Mouse (Mus musculus) retina, adult 2 months (tissue): Measurements from ENCODE around the gene Cdk8.

Experiments used
- DNase-seq: peaks from one replicate; pipeline ENCODE4 v3.0.0-alpha.2; 2012; ENCODE audit warnings: low read depth, low spot score

Cdk8 gene

DNA sequence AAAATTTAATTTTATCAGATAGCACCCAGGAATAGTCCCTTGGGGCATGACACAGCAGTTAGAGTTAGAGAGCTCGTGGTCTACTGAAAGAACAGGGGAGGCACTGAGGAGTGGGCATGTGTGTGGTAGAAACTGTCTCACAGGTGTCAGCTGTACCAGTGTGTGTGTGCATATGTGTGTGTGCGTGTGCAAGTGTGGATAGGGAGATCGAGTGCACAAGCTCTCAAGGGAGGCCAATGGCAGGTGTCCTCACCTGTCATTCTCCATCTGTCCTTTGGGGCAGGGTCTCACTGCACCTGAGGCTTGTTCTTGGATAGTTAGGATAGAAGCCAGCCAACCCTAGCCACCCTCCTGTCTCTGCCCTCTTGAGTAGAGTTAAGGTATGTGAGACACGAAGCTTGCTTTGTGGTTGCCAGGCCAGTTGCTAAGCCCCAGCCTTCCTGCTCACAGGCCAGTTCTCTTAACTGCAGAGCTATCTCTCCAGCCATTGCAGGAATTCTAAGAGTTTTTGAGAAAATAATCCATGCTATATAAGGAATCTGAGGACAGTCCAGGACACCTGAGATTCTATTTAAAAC, 50.3 kb downstream of the Cdk8 start:
- DNase-seq, result no peak

GRCm38 (mm10) chr5:146281884-146282579, 51.0 kb downstream of the Cdk8 start:
- DNase-seq, result no peak

GRCm38 (mm10) chr5:146283899-146284298, 52.9 kb downstream of the Cdk8 start:
- no peak for DNase-seq

DNA sequence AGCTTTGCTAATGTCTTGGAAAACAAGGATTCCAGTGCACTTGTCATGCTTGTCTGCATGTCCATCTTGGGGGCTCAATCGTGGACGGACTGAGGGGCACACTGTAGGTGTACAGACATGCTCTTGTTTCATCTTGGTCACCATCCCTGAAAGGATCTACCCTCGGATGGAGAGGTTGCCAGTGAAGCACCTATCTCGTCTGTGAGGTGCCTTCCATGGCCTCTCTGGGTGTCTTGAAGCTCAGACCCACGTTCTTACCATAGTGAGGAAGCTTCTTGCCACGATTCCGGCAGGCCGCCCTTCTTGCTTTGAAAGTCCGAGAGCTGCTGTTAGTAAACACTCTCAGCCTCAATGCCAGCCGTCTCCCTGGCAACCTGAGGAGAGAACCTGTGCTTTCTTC, 56.4 kb downstream of the Cdk8 start:
- no peak for DNase-seq

GRCm38 (mm10) chr5:146288048-146288501, 57.0 kb downstream of the Cdk8 start:
- DNase-seq, result no peak

DNA sequence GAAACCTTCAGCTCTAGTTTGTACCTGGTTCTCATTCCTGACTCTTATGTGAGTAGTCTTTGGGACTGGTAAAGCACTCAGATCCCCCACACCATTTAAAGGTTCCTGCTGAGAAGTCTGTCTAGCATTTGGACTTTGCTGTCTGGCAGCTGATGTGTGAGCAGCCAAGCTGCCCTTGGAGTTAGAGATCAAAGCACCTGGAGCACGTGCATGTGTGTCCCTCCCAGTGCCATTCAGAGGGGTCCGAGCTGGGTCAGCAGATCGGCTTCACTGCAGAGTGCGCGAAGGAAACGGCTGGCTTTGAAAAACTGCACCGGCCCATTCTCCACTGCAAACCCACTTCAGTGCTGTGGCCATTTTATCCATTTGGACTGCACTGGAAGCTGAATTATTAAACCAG, 58.9 kb downstream of the Cdk8 start:
- no peak for DNase-seq

DNA sequence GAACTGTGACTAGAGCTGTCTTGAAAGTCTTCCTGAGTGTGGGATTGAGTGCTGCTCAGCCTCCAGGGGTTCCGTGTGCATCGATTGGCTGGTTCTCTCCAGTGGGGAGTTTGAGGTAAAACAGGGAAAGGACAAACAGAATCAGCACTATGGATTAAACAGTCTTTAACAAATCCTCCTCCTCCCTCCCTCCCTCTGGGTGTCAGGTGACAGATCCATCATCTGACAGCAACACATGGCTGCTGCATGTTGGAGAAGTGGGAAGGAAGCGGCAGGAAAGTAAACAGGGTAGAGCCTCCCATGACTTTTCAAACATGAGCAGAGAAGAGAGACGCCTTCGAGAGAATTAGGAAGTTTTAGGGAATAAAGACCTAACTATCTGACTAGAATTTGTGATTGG, 59.4 kb downstream of the Cdk8 start:
- peak; percentile 62 for DNase-seq

DNA sequence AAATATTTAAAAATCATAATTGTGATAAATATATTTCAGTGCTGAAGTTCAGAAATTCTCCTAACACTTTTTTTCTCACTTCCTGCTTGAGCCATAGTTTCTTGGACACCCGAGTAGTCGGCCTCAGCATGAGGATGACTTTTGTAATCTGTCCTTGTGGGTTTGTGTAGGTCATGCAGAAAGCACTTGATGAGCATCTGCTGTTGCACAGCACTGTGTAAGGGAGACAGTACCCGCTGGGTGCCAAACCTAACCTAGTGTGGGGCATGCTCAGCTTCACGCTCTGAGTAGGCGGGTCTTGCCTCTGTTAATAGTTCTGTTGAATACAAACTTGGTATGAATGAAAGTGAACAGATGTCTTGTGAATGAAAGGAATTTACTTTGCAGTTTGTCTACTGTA, 60.5 kb downstream of the Cdk8 start:
- no peak for DNase-seq

GRCm38 (mm10) chr5:146292896-146293680, 62.1 kb downstream of the Cdk8 start:
- no peak for DNase-seq

DNA sequence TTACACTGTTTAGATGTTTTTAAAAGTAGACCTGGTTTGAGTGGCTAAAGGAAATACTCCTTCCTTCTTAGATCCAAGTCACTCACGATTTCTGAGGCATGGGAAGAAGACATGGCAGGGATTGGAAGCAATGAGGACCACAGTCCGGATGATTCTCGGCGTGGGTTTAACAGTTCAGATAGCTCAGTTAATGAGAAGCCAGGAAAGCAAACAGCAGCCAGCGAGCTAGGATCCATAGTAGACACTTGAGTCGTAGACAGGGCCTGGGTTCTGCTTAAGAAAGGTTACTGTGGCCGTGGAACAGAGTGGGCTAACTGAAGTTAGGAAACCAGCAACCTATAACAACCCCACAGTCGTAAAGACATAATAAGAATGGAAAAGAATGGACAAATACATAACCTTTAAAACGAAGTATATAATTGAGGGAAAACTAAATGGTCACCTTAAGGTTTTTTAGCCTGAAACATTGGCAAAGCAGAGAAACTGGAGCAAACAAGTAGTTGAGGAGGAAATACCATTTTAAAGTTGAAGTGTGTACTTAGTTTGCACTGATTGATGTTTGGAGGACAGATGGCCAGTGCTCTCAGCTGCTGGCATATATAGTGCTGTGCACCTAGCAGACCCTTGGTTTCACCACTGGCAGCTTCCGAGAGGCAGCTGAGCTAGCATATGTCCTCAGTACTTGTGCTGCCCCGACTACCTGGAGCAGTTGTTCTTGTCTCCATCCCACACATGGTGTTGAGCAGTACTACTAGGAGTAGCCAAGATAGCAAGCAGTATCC, 63.1 kb downstream of the Cdk8 start:
- no peak for DNase-seq

GRCm38 (mm10) chr5:146294834-146295233, 63.8 kb downstream of the Cdk8 start:
- DNase-seq, result no peak

DNA sequence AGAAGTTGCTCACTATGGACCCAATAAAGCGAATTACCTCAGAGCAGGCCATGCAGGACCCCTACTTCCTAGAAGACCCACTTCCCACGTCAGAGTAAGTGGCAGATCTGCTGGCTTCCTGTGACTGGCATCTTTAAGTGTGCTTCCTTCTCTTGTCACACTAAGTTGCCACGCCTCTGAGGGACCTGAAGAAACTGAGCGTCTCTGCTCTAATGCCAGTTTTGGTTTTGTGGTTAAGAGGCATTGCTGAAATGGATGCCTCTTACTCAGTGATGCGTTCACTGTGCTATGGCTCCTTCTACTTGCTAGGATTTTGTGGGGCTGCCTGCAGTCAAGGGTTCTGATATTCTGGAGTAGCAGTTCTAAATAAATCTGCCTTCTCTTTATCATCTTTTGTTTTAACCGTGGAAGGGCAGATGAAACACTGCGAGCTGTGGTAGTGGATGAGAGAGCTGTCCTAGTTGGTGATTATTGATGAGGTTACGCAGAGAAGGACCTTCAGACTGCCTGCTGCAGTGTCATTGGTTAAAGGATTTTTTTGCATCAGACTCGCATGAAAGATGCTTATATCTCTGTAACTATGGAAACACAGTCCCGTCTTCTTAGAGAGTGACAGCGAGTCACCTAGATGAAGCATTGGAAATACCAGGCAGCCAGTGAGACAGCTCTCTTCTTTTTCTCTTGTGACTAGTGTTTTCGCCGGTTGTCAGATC, 67.9 kb downstream of the Cdk8 start:
- DNase-seq, result no peak

- no peak for DNase-seq
Observed at GRCm38 (mm10) chr5:146299520-146299870, 68.5 kb downstream of the Cdk8 start.

GRCm38 (mm10) chr5:146303470-146303869, 72.4 kb downstream of the Cdk8 start:
- DNase-seq, result peak; percentile 32

GRCm38 (mm10) chr5:146307046-146307743, 76.2 kb downstream of the Cdk8 start:
- DNase-seq, result no peak

DNA sequence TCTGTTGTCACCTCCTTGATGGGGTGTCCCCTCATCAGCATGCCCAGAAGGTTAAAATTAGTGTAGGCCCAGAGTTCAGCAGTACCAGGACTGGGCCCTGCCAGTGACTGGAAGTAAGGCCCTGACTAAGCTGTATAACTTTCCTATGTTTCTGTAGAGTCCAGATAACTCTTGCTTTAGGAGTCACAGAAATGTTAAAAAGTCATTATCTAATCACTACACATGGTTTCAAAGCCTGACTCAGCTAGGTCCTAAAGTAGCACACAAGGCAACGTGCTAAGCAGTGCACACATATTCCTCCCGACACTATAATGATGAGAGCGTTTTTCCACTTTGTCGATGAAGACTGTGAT, 76.7 kb downstream of the Cdk8 start:
- no peak for DNase-seq

GRCm38 (mm10) chr5:146314538-146314937, 83.5 kb downstream of the Cdk8 start:
- no peak for DNase-seq

GRCm38 (mm10) chr5:146315268-146315921, 84.4 kb downstream of the Cdk8 start:
- DNase-seq, result no peak

DNA sequence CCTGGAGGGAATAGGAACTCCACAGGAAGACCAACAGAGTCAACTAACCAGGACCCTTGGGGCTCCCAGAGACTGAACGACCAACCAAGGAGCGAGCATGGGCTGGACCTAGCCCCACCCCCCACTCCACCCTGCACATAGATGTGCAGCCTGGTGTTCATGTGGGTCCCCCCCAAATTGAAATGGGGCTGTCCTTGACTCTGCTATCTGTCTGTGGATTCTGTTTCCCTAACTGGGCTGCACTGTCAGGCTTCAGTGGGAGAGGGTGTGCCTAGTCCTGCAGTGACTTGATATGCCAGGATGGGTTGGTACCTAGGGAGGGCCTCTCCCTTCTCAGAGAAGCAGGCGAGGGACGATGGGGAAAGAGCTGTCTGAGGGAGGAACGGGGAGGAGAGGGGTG, 85.3 kb downstream of the Cdk8 start:
- DNase-seq, result no peak

- DNase-seq, result no peak
Observed at GRCm38 (mm10) chr5:146318051-146318450, 87.0 kb downstream of the Cdk8 start.
